Mouse (Mus musculus) inflammation-experienced regulatory T-cells, adult 6 months (primary cell): ENCODE data around the gene Sh3pxd2a. TPM values are rescaled to one million over a fixed set of nuclear protein-coding genes. Genes with fewer than 3 reads are reported as not detected.

Source experiments
- ATAC-seq: one replicate; pipeline ENCODE4 v1.8.0; 2017
- polyA plus RNA-seq, 3 experiments: library from polyadenylated mRNA; unstranded; fragments of 100-300 nt; shearing (Covaris generic); gene quantifications; one replicate each; pipeline ENCODE4 v1.2.1; 2017

Sh3pxd2a gene
- polyA plus RNA-seq, 3 experiments from 2014 or later = 0.30 to 0.87 (median 0.54) TPM

- ATAC-seq = no peak
Observed at GRCm38 (mm10) chr19:47436236-47436635, 28.0 kb downstream of the Sh3pxd2a start.

- ATAC-seq = no peak
Observed at GRCm38 (mm10) chr19:47434655-47435054, 29.5 kb downstream of the Sh3pxd2a start.

GRCm38 (mm10) chr19:47432339-47432738 is 31.9 kb downstream of the Sh3pxd2a start:
- ATAC-seq = peak; percentile 97

GRCm38 (mm10) chr19:47431189-47431931 is 32.8 kb downstream of the Sh3pxd2a start:
- no peak for ATAC-seq

- ATAC-seq = no peak
Observed at GRCm38 (mm10) chr19:47430160-47430559, 34.0 kb downstream of the Sh3pxd2a start.

GRCm38 (mm10) chr19:47429245-47429644 is 35.0 kb downstream of the Sh3pxd2a start:
- no peak for ATAC-seq

GRCm38 (mm10) chr19:47428794-47429193 is 35.4 kb downstream of the Sh3pxd2a start:
- no peak for ATAC-seq

GRCm38 (mm10) chr19:47427841-47428789 is 36.1 kb downstream of the Sh3pxd2a start:
- ATAC-seq = no peak

- ATAC-seq = no peak
Observed at GRCm38 (mm10) chr19:47423632-47424031, 40.6 kb downstream of the Sh3pxd2a start.

GRCm38 (mm10) chr19:47421128-47421898 is 42.9 kb downstream of the Sh3pxd2a start:
- ATAC-seq = no peak

- no peak for ATAC-seq
Observed at GRCm38 (mm10) chr19:47420539-47420938, 43.7 kb downstream of the Sh3pxd2a start.

- ATAC-seq = no peak
Observed at GRCm38 (mm10) chr19:47419208-47419607, 45.0 kb downstream of the Sh3pxd2a start.

- no peak for ATAC-seq
Observed at GRCm38 (mm10) chr19:47416161-47416560, 48.0 kb downstream of the Sh3pxd2a start.

- ATAC-seq = no peak
Observed at GRCm38 (mm10) chr19:47414142-47414905, 49.9 kb downstream of the Sh3pxd2a start.

- ATAC-seq = no peak
Observed at GRCm38 (mm10) chr19:47413458-47414005, 50.7 kb downstream of the Sh3pxd2a start.

GRCm38 (mm10) chr19:47412566-47413248 is 51.5 kb downstream of the Sh3pxd2a start:
- ATAC-seq = peak; percentile 41

GRCm38 (mm10) chr19:47410301-47410700 is 53.9 kb downstream of the Sh3pxd2a start:
- no peak for ATAC-seq

GRCm38 (mm10) chr19:47409142-47409541 is 55.1 kb downstream of the Sh3pxd2a start:
- no peak for ATAC-seq

GRCm38 (mm10) chr19:47408656-47409055 is 55.5 kb downstream of the Sh3pxd2a start:
- ATAC-seq = no peak

- ATAC-seq = no peak
Observed at GRCm38 (mm10) chr19:47407332-47407731, 56.9 kb downstream of the Sh3pxd2a start.

- no peak for ATAC-seq
Observed at GRCm38 (mm10) chr19:47406524-47406923, 57.7 kb downstream of the Sh3pxd2a start.
